Mouse (Mus musculus) kidney, adult 18-20 months (tissue): ENCODE results near the gene Stk11.

Experiments
- DNase-seq: peaks from one replicate; pipeline ENCODE4 v3.0.0; 2021

Gene Stk11

GRCm38 (mm10) chr10:80115290-80115943 lies at the start of gene Stk11:
Stk11 (plus strand) TSS chr10:80115803.
- DNase-seq, result peak; percentile 97

- peak; percentile 26 for DNase-seq
These were observed 46.4 kb upstream of the Stk11 start for GRCm38 (mm10) chr10:80069251-80069650.

GRCm38 (mm10) chr10:80069948-80070450 lies 45.6 kb upstream of the Stk11 start:
- no peak for DNase-seq

GRCm38 (mm10) chr10:80070837-80071515 lies 44.6 kb upstream of the Stk11 start:
- peak; percentile 86 for DNase-seq

- no peak for DNase-seq
These were observed 44.1 kb upstream of the Stk11 start for GRCm38 (mm10) chr10:80071516-80071900.

GRCm38 (mm10) chr10:80072623-80073489 lies 42.7 kb upstream of the Stk11 start:
- peak; percentile 48 for DNase-seq

- DNase-seq, result peak; percentile 64
These were observed 40.6 kb upstream of the Stk11 start for GRCm38 (mm10) chr10:80074813-80075601.

- DNase-seq, result no peak
These were observed 39.7 kb upstream of the Stk11 start for GRCm38 (mm10) chr10:80075924-80076323.

- DNase-seq, result no peak
These were observed 39.2 kb upstream of the Stk11 start for GRCm38 (mm10) chr10:80076386-80076785.

- no peak for DNase-seq
These were observed 38.3 kb upstream of the Stk11 start for GRCm38 (mm10) chr10:80077312-80077711.

GRCm38 (mm10) chr10:80078366-80078765 lies 37.2 kb upstream of the Stk11 start:
- DNase-seq, result no peak

GRCm38 (mm10) chr10:80080396-80081070 lies 35.1 kb upstream of the Stk11 start:
- no peak for DNase-seq

- DNase-seq, result no peak
These were observed 34.5 kb upstream of the Stk11 start for GRCm38 (mm10) chr10:80081075-80081474.

GRCm38 (mm10) chr10:80084817-80085487 lies 30.7 kb upstream of the Stk11 start:
- peak; percentile 56 for DNase-seq

- no peak for DNase-seq
These were observed 28.8 kb upstream of the Stk11 start for GRCm38 (mm10) chr10:80086847-80087246.

- DNase-seq, result no peak
These were observed 28.1 kb upstream of the Stk11 start for GRCm38 (mm10) chr10:80087483-80087882.

GRCm38 (mm10) chr10:80089146-80089545 lies 26.5 kb upstream of the Stk11 start:
- peak; percentile 36 for DNase-seq

- no peak for DNase-seq
These were observed 24.1 kb upstream of the Stk11 start for GRCm38 (mm10) chr10:80091527-80091926.

GRCm38 (mm10) chr10:80092690-80093089 lies 22.9 kb upstream of the Stk11 start:
- DNase-seq, result no peak

- DNase-seq, result no peak
These were observed 21.5 kb upstream of the Stk11 start for GRCm38 (mm10) chr10:80094085-80094484.

- peak; percentile 34 for DNase-seq
These were observed 20.9 kb upstream of the Stk11 start for GRCm38 (mm10) chr10:80094684-80095083.
